Mouse (Mus musculus): ENCODE data around the gene Twf2.

The Twf2 gene

DNA sequence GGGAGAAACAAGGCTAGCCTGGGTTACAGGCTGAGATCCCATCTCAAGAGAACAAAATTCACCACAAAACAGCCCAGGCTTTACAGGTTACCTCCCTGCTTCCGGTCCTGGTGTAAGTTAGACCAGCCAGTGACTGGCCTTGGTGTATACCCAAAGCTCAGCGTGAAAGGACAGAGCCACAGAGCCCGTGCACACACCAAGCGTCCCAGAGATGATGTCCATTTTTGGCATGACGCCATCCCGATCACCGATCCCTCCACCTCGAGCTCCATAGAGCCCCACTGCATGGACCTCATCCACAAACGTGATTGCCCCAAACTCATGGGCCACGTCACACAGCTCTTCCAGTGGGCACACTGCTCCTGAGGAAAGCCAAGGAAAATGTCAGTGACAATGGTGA, 35.0 kb downstream of the Twf2 start:
- no peak for DNase-seq

DNA sequence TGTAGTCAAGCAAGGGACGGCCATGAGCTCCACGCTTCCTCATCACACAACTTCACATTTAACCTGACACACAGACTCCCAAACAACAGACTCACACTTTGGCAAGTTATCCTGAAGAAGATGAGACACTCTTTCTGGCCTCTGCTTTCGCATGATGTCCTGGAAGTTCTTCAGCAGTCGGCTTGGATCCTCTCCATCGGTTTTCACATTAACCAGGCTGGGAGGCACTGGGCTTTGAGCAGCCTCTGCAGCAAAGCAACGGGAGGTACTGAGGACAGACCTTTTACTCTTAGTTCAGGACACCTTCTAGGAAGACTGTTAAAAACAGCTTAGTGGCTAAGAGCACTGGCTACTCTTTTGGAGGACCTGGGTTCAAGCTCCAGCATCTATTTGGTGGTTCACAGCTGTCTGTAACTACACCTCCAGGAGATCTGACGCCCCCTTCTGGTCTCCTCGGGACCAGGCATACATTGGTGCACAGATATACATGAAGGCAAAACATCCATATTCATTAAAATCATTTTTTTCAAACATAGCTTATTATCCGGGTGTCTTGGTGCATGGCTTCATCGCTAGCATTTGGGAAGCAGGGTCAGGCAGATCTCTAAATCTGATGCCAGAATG, 38.7 kb downstream of the Twf2 start:
- no peak for DNase-seq

DNA sequence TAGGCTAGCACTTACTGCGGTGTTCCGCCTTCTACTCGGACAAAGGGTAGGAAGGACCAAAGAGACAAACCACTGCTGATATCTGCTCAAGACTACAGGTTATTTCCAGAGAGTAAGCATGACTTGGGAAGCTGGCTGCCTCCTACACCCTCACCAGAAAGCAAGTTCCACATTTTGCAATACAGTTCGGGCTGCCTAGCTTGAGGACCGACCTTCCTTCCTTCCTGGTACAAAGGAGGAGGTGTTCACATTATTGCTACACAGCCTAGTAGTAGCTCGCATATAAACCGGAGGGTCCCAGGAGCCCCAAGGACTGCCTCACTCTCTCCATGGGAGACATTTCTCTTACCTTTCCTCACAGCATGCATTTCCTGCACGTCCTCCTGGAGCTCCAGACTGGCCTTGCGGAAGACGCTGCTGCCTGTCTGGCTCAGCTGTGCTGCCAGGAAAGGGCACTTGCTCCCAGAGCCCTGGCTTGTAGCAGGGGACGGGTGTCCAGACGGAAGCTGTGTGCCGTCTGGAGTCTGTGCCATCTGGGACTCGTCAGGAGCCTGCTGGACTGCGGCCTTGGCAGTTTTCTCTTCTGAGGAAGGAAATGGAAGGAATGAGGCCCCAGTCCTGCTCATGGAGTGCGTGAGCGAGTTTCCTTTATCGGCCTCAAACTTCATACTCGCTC, 40.0 kb downstream of the Twf2 start:
- peak; percentile 67 to 88 for DNase-seq

DNA sequence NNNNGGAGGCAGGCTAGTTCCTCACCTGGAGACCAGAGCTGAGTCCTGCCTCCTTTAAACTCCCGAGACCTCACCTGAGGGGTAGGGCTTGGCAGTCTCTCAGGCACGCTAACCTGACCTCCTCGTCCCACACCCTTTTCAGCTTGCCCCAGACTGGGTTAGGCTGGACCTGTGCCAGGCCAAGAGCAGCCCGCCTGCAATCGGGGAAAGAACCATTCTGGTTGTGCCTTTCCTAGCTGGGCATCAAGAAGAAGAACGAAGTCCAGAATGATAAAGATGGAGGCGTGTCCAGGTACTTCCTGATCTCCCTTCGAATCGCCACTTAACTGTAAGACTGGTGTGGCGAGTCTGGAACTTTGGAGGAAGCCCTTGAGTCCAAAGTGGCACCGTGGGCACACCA, 46.6 kb downstream of the Twf2 start:
- DNase-seq = peak; percentile 68 to 79

DNA sequence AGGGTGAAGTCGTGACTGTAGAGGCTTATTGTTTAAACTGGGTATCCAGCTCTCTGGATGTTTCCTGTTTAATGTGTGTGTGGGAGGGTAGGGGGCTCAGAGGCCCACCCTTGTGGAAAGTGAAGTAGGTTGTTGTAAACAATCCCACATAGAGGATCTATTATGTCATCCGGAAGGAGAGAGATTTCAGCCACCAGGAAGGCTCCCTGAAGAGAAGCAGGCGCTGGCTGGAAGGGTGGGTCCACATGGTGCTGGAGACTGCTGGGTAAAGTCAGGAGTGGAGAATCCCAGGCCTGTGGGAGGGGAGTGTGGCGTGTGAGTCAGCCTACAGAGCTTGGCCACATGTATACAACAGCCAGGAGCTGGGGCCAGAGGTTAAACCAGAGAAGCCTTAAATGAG, 47.3 kb downstream of the Twf2 start:
- DNase-seq = peak; percentile 77 to 89

DNA sequence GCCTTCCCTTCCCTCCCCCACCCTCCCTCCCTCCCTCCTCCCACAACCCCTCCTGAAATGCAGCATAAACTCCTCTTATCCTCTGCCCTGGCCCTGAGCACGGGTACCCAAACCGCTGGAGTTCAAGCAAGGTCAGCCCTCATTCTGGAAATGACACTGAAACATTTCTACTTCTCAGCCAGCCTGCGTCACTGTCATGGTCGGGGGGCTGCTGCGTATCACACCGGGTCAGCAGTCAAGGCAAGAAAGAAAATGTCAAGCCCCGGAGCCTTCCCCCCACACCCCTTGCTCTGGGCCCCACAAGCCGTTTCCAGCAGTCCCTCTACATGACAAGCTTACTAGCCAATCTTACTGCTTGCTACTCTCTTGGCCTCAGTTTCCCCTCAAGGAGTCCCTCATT, 48.2 kb downstream of the Twf2 start:
- DNase-seq = no peak

DNA sequence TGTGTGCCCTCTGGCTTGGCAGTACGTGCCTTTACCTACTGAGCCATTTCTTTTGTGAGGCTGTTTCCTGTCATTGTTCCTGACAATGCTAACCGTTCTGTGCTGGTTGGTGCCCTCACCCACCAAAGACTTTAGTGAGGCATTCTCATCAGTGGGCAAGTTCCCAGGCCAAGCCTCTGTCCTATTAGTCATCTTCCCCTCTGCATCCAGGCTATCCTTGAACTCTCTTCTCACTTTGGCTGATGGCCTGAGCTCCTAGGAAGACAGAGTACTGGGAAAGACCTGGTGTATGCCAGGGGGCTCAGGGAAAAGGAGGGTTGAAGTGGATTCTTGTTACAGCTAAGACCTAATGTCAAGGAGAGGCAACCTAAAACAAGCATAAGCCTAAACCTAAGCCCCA, 51.1 kb downstream of the Twf2 start:
- no peak for DNase-seq

DNA sequence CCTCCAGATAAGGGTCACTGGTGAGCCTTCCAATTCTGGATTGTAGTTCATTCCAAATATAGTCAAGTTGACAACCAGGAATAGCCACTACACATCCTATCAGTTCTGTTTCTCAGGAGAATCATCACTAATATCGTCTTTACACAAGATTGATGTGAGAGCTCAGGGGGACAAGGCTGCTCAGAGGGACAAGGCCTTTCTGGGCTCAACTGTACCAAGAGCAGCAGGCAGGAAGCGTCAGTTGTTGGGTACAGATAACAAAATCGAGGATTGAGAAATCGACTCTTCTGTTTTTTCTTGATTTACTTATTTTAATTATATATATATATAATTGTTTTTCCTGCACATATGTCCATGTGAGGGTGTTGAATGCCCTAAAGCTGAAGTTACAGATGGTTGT, 55.5 kb downstream of the Twf2 start:
- no peak for DNase-seq

DNA sequence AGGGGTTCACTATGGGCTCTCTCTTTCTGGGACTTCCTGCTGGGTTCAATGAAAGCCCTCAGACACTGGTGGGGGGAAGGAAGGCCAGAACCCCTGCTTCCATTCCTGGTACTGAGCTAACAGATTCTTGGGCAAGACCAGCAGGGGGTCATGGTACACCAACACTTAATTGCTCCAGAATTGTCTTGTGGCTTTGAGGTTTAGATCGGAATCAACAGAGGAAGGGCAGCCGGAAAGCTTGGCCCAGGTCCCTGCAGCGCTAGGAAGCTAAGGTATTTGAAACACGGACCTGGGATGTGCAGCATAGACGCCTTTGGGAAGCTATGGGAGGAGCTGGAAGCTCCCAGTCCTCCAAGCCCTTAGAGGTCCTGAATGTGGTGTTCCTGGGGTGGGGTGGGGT, 56.1 kb downstream of the Twf2 start:
- peak in 1 of 2 experiments; percentile 51 for DNase-seq

DNA sequence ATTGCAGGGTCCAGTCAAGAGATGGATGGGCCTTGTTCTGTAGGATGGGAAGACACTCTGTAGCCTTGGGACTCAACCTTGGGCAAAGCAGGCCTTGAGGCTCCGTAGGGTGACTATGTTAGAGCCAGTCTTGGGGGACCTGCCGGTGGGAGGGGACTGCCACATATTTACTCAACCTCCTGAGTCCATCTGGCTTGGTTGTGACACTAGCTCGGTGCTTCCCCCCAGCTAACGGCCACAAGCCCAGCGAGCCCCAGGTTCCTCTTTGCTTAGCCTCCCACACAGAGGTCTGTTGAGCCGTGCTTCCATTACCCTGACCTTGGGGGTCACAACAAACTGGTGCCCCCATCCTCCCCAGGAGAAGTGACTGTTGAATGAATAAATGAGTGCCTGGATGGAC, 58.1 kb downstream of the Twf2 start:
- DNase-seq = no peak

DNA sequence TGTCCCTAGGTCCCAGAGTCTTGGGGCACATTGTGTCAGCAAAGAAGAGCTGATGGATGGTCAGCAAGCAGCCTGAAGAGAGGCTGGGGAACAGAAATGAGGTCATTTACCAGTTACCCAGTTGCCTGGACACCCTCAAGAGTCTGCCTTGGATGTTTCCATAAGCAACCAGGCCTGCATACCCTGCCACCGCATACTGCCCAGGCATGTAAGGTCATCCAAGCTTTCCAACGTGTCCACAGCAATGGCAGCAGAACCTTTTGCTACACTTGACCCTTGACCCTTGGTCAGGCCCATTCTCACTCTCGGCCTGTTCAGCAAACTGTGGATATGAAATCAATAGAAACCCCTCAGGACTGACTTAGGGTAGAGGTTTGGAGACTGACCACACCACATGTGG, 58.6 kb downstream of the Twf2 start:
- DNase-seq = no peak

DNA sequence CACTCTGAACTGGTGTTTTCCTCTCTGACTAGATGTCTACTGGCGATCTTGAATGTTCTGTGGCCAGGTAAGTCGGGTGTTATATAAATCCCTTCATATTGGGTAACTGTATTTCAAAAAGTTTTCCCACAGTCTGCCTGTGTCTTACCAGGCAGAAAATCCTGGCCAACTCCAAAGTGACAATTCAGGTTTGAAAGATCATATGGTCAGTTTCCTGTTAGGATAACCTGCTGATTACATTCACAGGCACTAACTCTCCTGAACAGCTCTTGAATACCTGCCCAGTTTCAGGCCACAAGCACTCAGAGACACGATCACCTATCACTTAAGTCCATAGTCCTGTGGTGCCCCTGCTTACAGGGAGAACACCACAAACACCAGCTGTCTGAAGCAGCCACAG, 59.2 kb downstream of the Twf2 start:
- DNase-seq = no peak

DNA sequence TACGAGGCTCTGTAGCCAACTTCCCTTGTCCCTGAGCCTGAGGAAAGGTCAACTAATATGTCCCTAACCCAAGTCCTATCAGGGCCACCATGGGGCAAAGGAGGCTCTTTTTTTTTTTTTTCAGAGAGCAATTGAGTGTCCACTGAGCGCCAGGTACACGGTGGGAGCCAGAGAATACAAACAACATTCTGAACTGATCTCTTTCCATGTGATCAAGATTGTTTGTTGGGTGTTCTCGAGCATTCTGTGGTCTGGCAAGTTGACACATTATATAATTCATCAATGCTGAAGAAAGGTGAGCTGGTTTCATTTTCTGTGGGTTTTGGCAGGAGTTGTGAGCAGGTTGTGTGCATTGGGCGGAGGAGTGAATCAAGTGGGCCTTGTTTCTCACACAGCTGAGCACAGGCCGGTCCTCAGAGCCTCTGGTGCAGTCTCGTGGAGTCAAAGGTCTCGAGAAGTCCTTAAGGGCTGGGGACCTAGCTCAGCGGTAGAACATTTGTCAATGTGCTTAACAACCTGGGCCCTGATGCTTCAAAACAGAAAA, 60.5 kb downstream of the Twf2 start:
- DNase-seq = peak in 1 of 2 experiments; percentile 77
